In genomic region chr8:88495071-88495805, GRCm38 (mm10) we compare ENCODE assay signal across 9 mouse cellular contexts. TPM values are rescaled to one million over a fixed set of nuclear protein-coding genes. Genes with fewer than 3 reads are reported as not detected.
DNase-seq lines count a peak whose midpoint lies in the region; ATAC-seq and TF ChIP-seq lines count a peak whose summit lies in the region.
"Had no signal": no experiment of that assay in that cellular context is flagged by ENCODE, and none has a peak within 500 bp of the region (broad histone marks: within the 10 kb centered on the region; RNA-seq: fewer than 3 reads in every experiment).

No protein-coding gene starts in this region.

- peak; percentile 34 to 54 for DNase-seq in kidney, postnatal 4 days
- peak; percentile 77 for DNase-seq in forebrain, embryonic 11.5 days (ENCODE audit: low spot score)
- peak; percentile 69 for DNase-seq in hindbrain, postnatal 0 days (ENCODE audit: low spot score)
- no peak for DNase-seq in MN1 (ENCODE audit: low spot score)
- DNase-seq in heart, adult 9 months (ENCODE audit: low spot score in 2 of 2): no peak

- H3K27ac ChIP-seq in kidney, embryonic 14.5 days (ENCODE audit: low read depth, low read length): no peak overlapping the region
- no peak overlapping the region for H3K27ac ChIP-seq in forebrain, embryonic 11.5 days (ENCODE audit: low read depth, low read length)
- H3K27ac ChIP-seq in hindbrain, postnatal 0 days: peak overlapping the region; percentile 68
- H3K27ac ChIP-seq in midbrain, embryonic 12.5 days (replicated peaks): no peak overlapping the region
- H3K27ac ChIP-seq in intestine, embryonic 16.5 days (ENCODE audit: low read length): no peak overlapping the region

- H3K9ac ChIP-seq in kidney, embryonic 14.5 days (ENCODE audit: low read depth, low read length): no peak overlapping the region
- no peak overlapping the region; the same call in 1 of the 2 replicates for H3K9ac ChIP-seq in forebrain, embryonic 11.5 days (ENCODE audit: low read length)
- H3K9ac ChIP-seq in hindbrain, postnatal 0 days (replicated peaks; ENCODE audit: low read length): peak overlapping the region; percentile 30; the same call in 1 of the 2 replicates
- no peak overlapping the region for H3K9ac ChIP-seq in midbrain, embryonic 12.5 days (replicated peaks)
- no peak overlapping the region for H3K9ac ChIP-seq in intestine, embryonic 16.5 days (ENCODE audit: low read depth, low read length)

- peaks cover 4% of the 10 kb centered on the region; the same call in 1 of the 2 replicates for H3K4me1 ChIP-seq in kidney, embryonic 14.5 days (ENCODE audit: control insufficient read depth, insufficient read depth, low read length)
- peaks cover 6% of the 10 kb centered on the region; the same call in 1 of the 2 replicates for H3K4me1 ChIP-seq in forebrain, embryonic 11.5 days (replicated peaks; ENCODE audit: control insufficient read depth, insufficient read depth, low read length)
- H3K4me1 ChIP-seq in hindbrain, postnatal 0 days (ENCODE audit: insufficient read depth, low read length): peaks cover 6% of the 10 kb centered on the region; the same call in 1 of the 2 replicates
- H3K4me1 ChIP-seq in midbrain, embryonic 12.5 days: peaks cover 14% of the 10 kb centered on the region
- H3K4me1 ChIP-seq in intestine, embryonic 16.5 days (ENCODE audit: control insufficient read depth, insufficient read depth, low read length): no peaks in the 10 kb centered on the region

- no peak overlapping the region for H3K4me3 ChIP-seq in kidney, embryonic 14.5 days (ENCODE audit: low read length)
- no peak overlapping the region for H3K4me3 ChIP-seq in forebrain, embryonic 11.5 days (ENCODE audit: low read depth, low read length)
- H3K4me3 ChIP-seq in hindbrain, postnatal 0 days (ENCODE audit: low read length): no peak overlapping the region
- H3K4me3 ChIP-seq in midbrain, embryonic 12.5 days: no peak overlapping the region
- H3K4me3 ChIP-seq in intestine, embryonic 16.5 days (ENCODE audit: low read length): no peak overlapping the region
- H3K4me3 ChIP-seq: myocyte had no signal

- H3K36me3 ChIP-seq in kidney, embryonic 14.5 days (ENCODE audit: control insufficient read depth, insufficient read depth, low read length): no peaks in the 10 kb centered on the region
- H3K36me3 ChIP-seq in forebrain, embryonic 11.5 days (ENCODE audit: control insufficient read depth, insufficient read depth, low read length): no peaks in the 10 kb centered on the region
- no peaks in the 10 kb centered on the region for H3K36me3 ChIP-seq in hindbrain, postnatal 0 days (ENCODE audit: insufficient read depth, low read length)
- no peaks in the 10 kb centered on the region for H3K36me3 ChIP-seq in midbrain, embryonic 12.5 days
- no peaks in the 10 kb centered on the region for H3K36me3 ChIP-seq in intestine, embryonic 16.5 days (ENCODE audit: control insufficient read depth, insufficient read depth, low read length)

- ATAC-seq in kidney, embryonic 14.5 days (ENCODE audit: low FRiP score, low TSS enrichment): no peak
- peak; percentile 60; the same call in 1 of the 2 replicates for ATAC-seq in forebrain, embryonic 11.5 days (replicated peaks; ENCODE audit: low FRiP score)
- ATAC-seq in hindbrain, postnatal 0 days: peak; percentile 90
- ATAC-seq in midbrain, embryonic 12.5 days (ENCODE audit: low FRiP score, low read depth): peak; percentile 44; the same call in 1 of the 2 replicates
- ATAC-seq in intestine, embryonic 16.5 days: no peak

- TF ChIP-seq CTCF in hindbrain, postnatal 0 days (IDR thresholded peaks at IDR 0.05; ENCODE audit: low read depth): no peak

- H3K27me3 ChIP-seq in kidney, embryonic 14.5 days (ENCODE audit: control insufficient read depth, insufficient read depth, low read length): no peaks in the 10 kb centered on the region
- peaks cover 2% of the 10 kb centered on the region for H3K27me3 ChIP-seq in forebrain, embryonic 11.5 days (ENCODE audit: control insufficient read depth, insufficient read depth, low read length)
- no peaks in the 10 kb centered on the region for H3K27me3 ChIP-seq in hindbrain, postnatal 0 days (ENCODE audit: insufficient read depth, low read length)
- no peaks in the 10 kb centered on the region for H3K27me3 ChIP-seq in midbrain, embryonic 12.5 days
- H3K27me3 ChIP-seq in intestine, embryonic 16.5 days (replicated peaks; ENCODE audit: control insufficient read depth, insufficient read depth, low read length): no peaks in the 10 kb centered on the region

- WGBS in kidney, embryonic 14.5 days: 10% methylated on average over 11 of the region's 11 CpGs
- 3% methylated on average over 11 of the region's 11 CpGs for WGBS in forebrain, embryonic 11.5 days
- WGBS in hindbrain, postnatal 0 days: 12% methylated on average over 11 of the region's 11 CpGs
- 3% methylated on average over 11 of the region's 11 CpGs for WGBS in midbrain, embryonic 12.5 days
- WGBS in intestine, embryonic 16.5 days: 18% methylated on average over 11 of the region's 11 CpGs

- no peak overlapping the region for H3K4me2 ChIP-seq in kidney, embryonic 14.5 days (replicated peaks; ENCODE audit: low read depth, low read length)
- H3K4me2 ChIP-seq in forebrain, embryonic 11.5 days (ENCODE audit: low read depth, low read length, severe bottlenecking): no peak overlapping the region
- peak overlapping the region; percentile 43 for H3K4me2 ChIP-seq in hindbrain, postnatal 0 days (ENCODE audit: low read depth, low read length)
- H3K4me2 ChIP-seq in midbrain, embryonic 12.5 days (replicated peaks): 0 out of 2 replicates have a peak overlapping the region, but pooled peaks have one; percentile 17
- H3K4me2 ChIP-seq in intestine, embryonic 16.5 days (ENCODE audit: low read depth, low read length): no peak overlapping the region

- H3K9me3 ChIP-seq in kidney, embryonic 14.5 days (ENCODE audit: control insufficient read depth, low read length): no peaks in the 10 kb centered on the region
- H3K9me3 ChIP-seq in forebrain, embryonic 11.5 days (ENCODE audit: control insufficient read depth, low read length): peaks cover 4% of the 10 kb centered on the region; the same call in 1 of the 2 replicates
- H3K9me3 ChIP-seq in hindbrain, postnatal 0 days (ENCODE audit: low read length): no peaks in the 10 kb centered on the region
- H3K9me3 ChIP-seq in midbrain, embryonic 12.5 days: no peaks in the 10 kb centered on the region
- no peaks in the 10 kb centered on the region for H3K9me3 ChIP-seq in intestine, embryonic 16.5 days (ENCODE audit: control insufficient read depth, low read length)

RNA-seq across cellular contexts. Expression of gene Nkd1, which starts 25.9 kb away (rescaled TPM):
- polyA plus RNA-seq in kidney, embryonic 14.5 days (2014; fragmentation: Nextera tagmentation; extraction: Ambion mirVana): 52.4 and 60.9 TPM in 2 replicates
- polyA plus RNA-seq in forebrain, embryonic 11.5 days (2014; fragmentation: Nextera tagmentation; extraction: Ambion mirVana): 63.0 and 71.5 TPM in 2 replicates
- total RNA-seq in hindbrain, postnatal 0 days (2014; rRNA removed): 53.9 and 74.5 TPM in 2 replicates
- polyA plus RNA-seq in hindbrain, postnatal 0 days (2015; fragmentation: Nextera tagmentation; extraction: Ambion mirVana): 51.1 and 52.2 TPM in 2 replicates
- polyA plus RNA-seq in midbrain, embryonic 12.5 days (2016; fragmentation: Nextera tagmentation; extraction: Ambion mirVana): 90.6 and 100 TPM in 2 replicates
- polyA plus RNA-seq in intestine, embryonic 16.5 days (2015; fragmentation: Nextera tagmentation; extraction: Ambion mirVana): 27.8 and 28.4 TPM in 2 replicates

Comparison
In these comparisons a context has a peak if more than half of its experiments do, and no peak if none do; other contexts are left out.
1. DNase-seq: peak in kidney, postnatal 4 days (2 of 2), forebrain, embryonic 11.5 days (single experiment) and hindbrain, postnatal 0 days (single experiment); none in MN1 (single experiment) and heart, adult 9 months (0 of 2).
2. ATAC-seq: peak in forebrain, embryonic 11.5 days (single experiment), hindbrain, postnatal 0 days (single experiment) and midbrain, embryonic 12.5 days (single experiment); none in kidney, embryonic 14.5 days (single experiment) and intestine, embryonic 16.5 days (single experiment).
3. H3K4me2 ChIP-seq: peak in hindbrain, postnatal 0 days (single experiment) and midbrain, embryonic 12.5 days (single experiment); none in kidney, embryonic 14.5 days (single experiment), forebrain, embryonic 11.5 days (single experiment) and intestine, embryonic 16.5 days (single experiment).